Mouse (Mus musculus): ENCODE results near the gene Gm10563. TPM values are rescaled to one million over a fixed set of nuclear protein-coding genes. Genes with fewer than 3 reads are reported as not detected.
A peak's percentile ranks its signal among the peaks of the same experiment; 100 is the strongest.

Gm10563 gene
- total RNA-seq, 2 experiments from 2014 or later, result not detected

- no peak for DNase-seq (ENCODE audit: low spot score in 2 of 2)
Measured at GRCm38 (mm10) chr4:155568632-155569370, 76.4 kb downstream of the Gm10563 start.

GRCm38 (mm10) chr4:155568170-155568569 lies 77.0 kb downstream of the Gm10563 start:
- peak in 1 of 2 experiments; percentile 39 for DNase-seq (ENCODE audit: low spot score in 2 of 2)

GRCm38 (mm10) chr4:155566555-155566954 lies 78.7 kb downstream of the Gm10563 start:
- DNase-seq (ENCODE audit: low spot score in 2 of 2), result no peak

Other genes with a start within 250 kb of the Gm10563 start
- gene Gabrd, start 247.3 kb downstream of the Gm10563 start, total RNA-seq (2021), result 1 to 10 TPM; 8.6 to 9.5 TPM
- gene Cfap74, start 236.2 kb downstream of the Gm10563 start, total RNA-seq (2021), result 1 to 10 TPM; 8.6 to 9.6 TPM
- 1 to 10 TPM; 2.0 to 3.5 TPM for gene Tmem52, start 176.3 kb downstream of the Gm10563 start, total RNA-seq (2021)
- 1,000 to 10,000 TPM; 1,004 to 1,032 TPM for gene Gnb1, start 154.0 kb downstream of the Gm10563 start, total RNA-seq (2021)
- 10 to 100 TPM; 55.8 to 63.5 TPM for gene Nadk, start 83.0 kb downstream of the Gm10563 start, total RNA-seq (2021)
- 10 to 100 TPM; 37.9 to 38.6 TPM for gene Slc35e2, start 44.0 kb downstream of the Gm10563 start, total RNA-seq (2021)
- gene Cdk11b, start 20.6 kb downstream of the Gm10563 start, total RNA-seq (2021), result 10 to 100 TPM; 53.5 to 59.7 TPM
- 1 to 10 TPM; 2.7 to 4.1 TPM for gene Mmp23, start 8.0 kb upstream of the Gm10563 start, total RNA-seq (2021)
- gene Mib2, start 23.8 kb upstream of the Gm10563 start, total RNA-seq (2021), result 10 to 100 TPM; 89.1 to 96.6 TPM
- gene Fndc10, start 48.9 kb upstream of the Gm10563 start, total RNA-seq (2021), result 10 to 100 TPM; 21.9 to 22.3 TPM
- 10 to 100 TPM; 77.2 to 81.7 TPM for gene Ssu72, start 59.4 kb upstream of the Gm10563 start, total RNA-seq (2021)
- 10 to 100 TPM; 44.8 to 45.2 TPM for gene Tmem240, start 89.4 kb upstream of the Gm10563 start, total RNA-seq (2021)
- gene Atad3a, start 115.7 kb upstream of the Gm10563 start, total RNA-seq (2021), result 10 to 100 TPM; 68.7 to 71.4 TPM
- 10 to 100 TPM; 16.3 to 18.2 TPM for gene Vwa1, start 129.3 kb upstream of the Gm10563 start, total RNA-seq (2021)
- 1 to 10 TPM; 3.5 to 4.5 TPM for gene Tmem88b, start 140.5 kb upstream of the Gm10563 start, total RNA-seq (2021)
- not detected for gene Ankrd65, start 145.0 kb upstream of the Gm10563 start, total RNA-seq (2021)
- 100 to 1,000 TPM; 109 to 114 TPM for gene Mrpl20, start 157.5 kb upstream of the Gm10563 start, total RNA-seq (2021)
- gene Ccnl2, start 167.1 kb upstream of the Gm10563 start, total RNA-seq (2021), result 10 to 100 TPM; 75.5 to 83.2 TPM
- 10 to 100 TPM; 66.7 to 77.0 TPM for gene Aurkaip1, start 185.9 kb upstream of the Gm10563 start, total RNA-seq (2021)
- gene Mxra8, start 194.3 kb upstream of the Gm10563 start, total RNA-seq (2021), result 10 to 100 TPM; 14.1 to 16.0 TPM
- 10 to 100 TPM; 69.5 to 82.8 TPM for gene Dvl1, start 202.0 kb upstream of the Gm10563 start, total RNA-seq (2021)
- under 1 TPM; 0.27 to 0.30 TPM for gene Tas1r3, start 218.0 kb upstream of the Gm10563 start, total RNA-seq (2021)
- gene Cptp, start 224.0 kb upstream of the Gm10563 start, total RNA-seq (2021), result 10 to 100 TPM; 28.1 to 32.2 TPM
- gene Ints11, start 224.1 kb upstream of the Gm10563 start, total RNA-seq (2021), result 10 to 100 TPM; 35.9 to 41.0 TPM
- gene Pusl1, start 246.4 kb upstream of the Gm10563 start, total RNA-seq (2021), result 10 to 100 TPM; 68.1 to 77.0 TPM
- gene Acap3, start 246.4 kb upstream of the Gm10563 start, total RNA-seq (2021), result 100 to 1,000 TPM; 145 to 162 TPM

Measured in layer of hippocampus, postnatal 10 days (tissue).